Mouse (Mus musculus) lung, postnatal 0 days (tissue): ENCODE measurements around the gene Syngr2. TPM values are rescaled to one million over a fixed set of nuclear protein-coding genes. Genes with fewer than 3 reads are reported as not detected.

Experiments used
- ATAC-seq: fragments of 200-750 bp; cut with Nextera tagmentation; 2 replicates; pipeline ENCODE4 v1.8.0; 2017; ENCODE audit warnings: moderate library complexity
- DNase-seq: peaks from one replicate; pipeline ENCODE4 v3.0.0-alpha.2; 2016; ENCODE audit warnings: low spot score
- H3K27ac ChIP-seq: fragments of 300-500 bp; sonication (generic); 2 replicates; pipeline ENCODE4 v1.5.1; 2014; ENCODE audit warnings: antibody characterized with exemption, mild to moderate bottlenecking, low read length, mixed read lengths
- H3K27me3 ChIP-seq: fragments of 300-500 bp; sonication (generic); replicated peaks from 2 replicates; pipeline ENCODE4 v1.6.1; 2014; ENCODE audit warnings: low read length, mixed read lengths; ENCODE audit not compliant: insufficient read depth
- H3K36me3 ChIP-seq: fragments of 300-500 bp; sonication (generic); 2 replicates; pipeline ENCODE4 v1.6.1; 2014; ENCODE audit warnings: low read length, mixed read lengths; ENCODE audit not compliant: insufficient read depth
- H3K4me1 ChIP-seq: fragments of 300-500 bp; sonication (generic); 2 replicates; pipeline ENCODE4 v1.6.1; 2014; ENCODE audit warnings: antibody characterized with exemption, low read depth, low read length, mixed read lengths; ENCODE audit not compliant: insufficient read depth
- H3K4me2 ChIP-seq: fragments of 300-500 bp; sonication (generic); replicated peaks from 2 replicates; pipeline ENCODE4 v1.6.1; 2014; ENCODE audit warnings: low read depth, mild to moderate bottlenecking, low read length, moderate library complexity, mixed read lengths
- H3K4me3 ChIP-seq: fragments of 300-500 bp; sonication (generic); 2 replicates; pipeline ENCODE4 v1.5.1; 2014; ENCODE audit warnings: low read depth, low read length
- H3K9ac ChIP-seq: fragments of 300-500 bp; sonication (generic); replicated peaks from 2 replicates; pipeline ENCODE4 v1.6.1; 2014; ENCODE audit warnings: low read depth, mild to moderate bottlenecking
- H3K9me3 ChIP-seq: fragments of 300-500 bp; sonication (generic); 2 replicates; pipeline ENCODE4 v1.6.1; 2016; ENCODE audit warnings: low read length, mixed read lengths
- CTCF ChIP-seq: IDR thresholded peaks from 2 replicates; pipeline ENCODE4 v1.5.1; 2016; ENCODE audit warnings: antibody characterized with exemption, mild to moderate bottlenecking
- EP300 ChIP-seq: IDR thresholded peaks from 2 replicates; pipeline ENCODE4 v1.6.1; 2016; ENCODE audit warnings: antibody characterized with exemption, mild to moderate bottlenecking, control low read depth
- WGBS: fragments of 180-500 bp; shearing (Covaris S2); extraction: QIAGEN DNeasy Blood & Tissue Kit; methylation state at CpG from one replicate; pipeline ENCODE4 v1.1.7; 2014; 5-methylcytosine and 5-hydroxymethylcytosine counted together
- polyA plus RNA-seq: library from polyadenylated mRNA; unstranded; fragments of >200 nt; fragmentation: Nextera tagmentation; extraction: Ambion mirVana; gene quantifications from 2 replicates; pipeline ENCODE4 v1.2.1, GENCODE M21; 2015

Gene Syngr2
- polyA plus RNA-seq, 1 experiment from 2014 or later: 108 TPM

DNA sequence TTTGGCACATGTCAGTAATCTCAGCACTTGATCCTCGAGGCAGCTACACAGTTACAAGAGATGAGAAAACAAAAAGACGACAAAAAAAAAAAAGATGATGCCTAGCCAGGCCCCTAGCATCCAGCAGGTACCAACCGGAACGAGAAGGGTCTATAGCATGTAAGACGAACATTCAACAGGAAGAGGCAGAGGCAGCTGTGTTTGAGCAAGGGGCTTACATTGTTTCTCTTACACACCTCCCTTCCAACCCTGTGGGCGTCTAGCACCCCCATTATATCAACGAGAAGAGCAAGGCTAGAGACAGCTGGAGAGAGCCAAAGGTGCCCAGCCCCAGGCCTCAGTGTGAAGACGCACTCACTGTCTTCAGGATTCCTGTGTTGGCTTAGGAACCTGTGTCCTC is 17.4 kb downstream of the Syngr2 start:
- peaks cover 66% of the 10 kb centered on the region for H3K4me1 ChIP-seq
- TF ChIP-seq EP300 (no peak), CTCF (no peak)

GRCm38 (mm10) chr11:117827386-117827785 is 17.9 kb downstream of the Syngr2 start:
- Histone ChIP-seq H3K9ac (no peak overlapping the region), H3K4me1 (peaks cover 68% of the 10 kb centered on the region), H3K27me3 (no peaks in the 10 kb centered on the region), H3K9me3 (no peaks in the 10 kb centered on the region), H3K4me3 (no peak overlapping the region), H3K4me2 (no peak overlapping the region), H3K27ac (no peak overlapping the region), H3K36me3 (no peaks in the 10 kb centered on the region)
- 30% methylated on average over 3 of the region's 3 CpGs for WGBS
- no peak for TF ChIP-seq EP300
- TF ChIP-seq CTCF: no peak
- ATAC-seq (no peak), DNase-seq (no peak)

More for the DNA sequence above, 17.4 kb downstream of the Syngr2 start:
- H3K4me2 ChIP-seq: no peak overlapping the region
- no peaks in the 10 kb centered on the region for H3K36me3 ChIP-seq
- no peak for DNase-seq
- no peak overlapping the region for H3K4me3 ChIP-seq
- WGBS: 44% methylated on average over 8 of the region's 8 CpGs
- ATAC-seq: no peak
- H3K27ac ChIP-seq: no peak overlapping the region
- H3K27me3 ChIP-seq: no peaks in the 10 kb centered on the region
- H3K9ac ChIP-seq: no peak overlapping the region
- H3K9me3 ChIP-seq: no peaks in the 10 kb centered on the region

GRCm38 (mm10) chr11:117828149-117828887 is 18.9 kb downstream of the Syngr2 start:
- DNase-seq (peak; percentile 87), ATAC-seq (peak; percentile 29; the same call in 1 of the 2 replicates)
- peaks cover 60% of the 10 kb centered on the region for H3K4me1 ChIP-seq
- H3K4me3 ChIP-seq: no peak overlapping the region
- H3K27ac ChIP-seq: peak overlapping the region; percentile 58; the same call in 1 of the 2 replicates
- H3K27me3 ChIP-seq: no peaks in the 10 kb centered on the region
- H3K36me3 ChIP-seq: no peaks in the 10 kb centered on the region
- TF ChIP-seq EP300 (no peak), CTCF (no peak)
- 39% methylated on average over 18 of the region's 18 CpGs for WGBS
- H3K4me2 ChIP-seq: no peak overlapping the region
- H3K9ac ChIP-seq: no peak overlapping the region
- H3K9me3 ChIP-seq: no peaks in the 10 kb centered on the region

GRCm38 (mm10) chr11:117828888-117829604 is 19.6 kb downstream of the Syngr2 start:
- DNase-seq (peak; percentile 69), ATAC-seq (no peak)
- 32% methylated on average over 9 of the region's 9 CpGs for WGBS
- Histone ChIP-seq H3K9ac (no peak overlapping the region), H3K9me3 (no peaks in the 10 kb centered on the region), H3K36me3 (no peaks in the 10 kb centered on the region), H3K4me2 (no peak overlapping the region), H3K27me3 (no peaks in the 10 kb centered on the region), H3K4me3 (no peak overlapping the region), H3K4me1 (peaks cover 55% of the 10 kb centered on the region), H3K27ac (peak overlapping the region; percentile 58)
- TF ChIP-seq EP300: no peak

GRCm38 (mm10) chr11:117829671-117830215 is 20.3 kb downstream of the Syngr2 start:
- Histone ChIP-seq H3K4me2 (no peak overlapping the region), H3K27ac (peak overlapping the region; percentile 73), H3K9ac (no peak overlapping the region), H3K27me3 (no peaks in the 10 kb centered on the region), H3K4me3 (no peak overlapping the region), H3K9me3 (no peaks in the 10 kb centered on the region), H3K4me1 (peaks cover 51% of the 10 kb centered on the region), H3K36me3 (no peaks in the 10 kb centered on the region)
- no peak for ATAC-seq
- no peak for TF ChIP-seq CTCF
- TF ChIP-seq EP300: no peak
- WGBS: 34% methylated on average over 2 of the region's 2 CpGs
- peak; percentile 68 for DNase-seq

GRCm38 (mm10) chr11:117830401-117830800 is 20.9 kb downstream of the Syngr2 start:
- H3K9ac ChIP-seq: no peak overlapping the region
- H3K9me3 ChIP-seq: no peaks in the 10 kb centered on the region
- no peaks in the 10 kb centered on the region for H3K36me3 ChIP-seq
- WGBS: 40% methylated on average over 9 of the region's 9 CpGs
- DNase-seq (peak; percentile 75), ATAC-seq (peak; percentile 40)
- H3K27me3 ChIP-seq: no peaks in the 10 kb centered on the region
- H3K4me3 ChIP-seq: no peak overlapping the region
- TF ChIP-seq EP300 (peak; percentile 52), CTCF (peak; percentile 5; the same call in 1 of the 2 replicates)
- peaks cover 44% of the 10 kb centered on the region for H3K4me1 ChIP-seq
- H3K27ac ChIP-seq: peak overlapping the region; percentile 73
- no peak overlapping the region for H3K4me2 ChIP-seq
